Mouse (Mus musculus) heart, postnatal 25 days (tissue): ENCODE results near the gene Olah. TPM values are rescaled to one million over a fixed set of nuclear protein-coding genes. Genes with fewer than 3 reads are reported as not detected.
"Not testable (repeated sequence)": the region's sequence is repeated elsewhere in the genome, so short reads cannot be mapped to it uniquely, and the experiment has no call there.

Experiments
- DNase-seq: peaks from one replicate; pipeline ENCODE4 v3.0.0; 2022; ENCODE audit warnings: low spot score
- intact Hi-C: fragments of 180-260 bp; cut with DNase I; formaldehyde crosslinking; loops from one replicate; pipeline ENCODE4 v1.15.1; 2025
- total RNA-seq, 2 experiments: library from RNA; stranded (reverse); gene quantifications; 2 replicates each; pipeline ENCODE4 v1.2.3; 2021

The Olah gene
- total RNA-seq: not detected

- DNase-seq, intact Hi-C loops: not testable (repeated sequence)
Measured at GRCm38 (mm10) chr2:3397110-3397509, at the start of gene Olah. Olah (minus strand) TSS chr2:3397210.

GRCm38 (mm10) chr2:3445984-3446383 is 49.0 kb upstream of the Olah start:
- no peak for DNase-seq
- intact Hi-C loops: no loop called here

DNA sequence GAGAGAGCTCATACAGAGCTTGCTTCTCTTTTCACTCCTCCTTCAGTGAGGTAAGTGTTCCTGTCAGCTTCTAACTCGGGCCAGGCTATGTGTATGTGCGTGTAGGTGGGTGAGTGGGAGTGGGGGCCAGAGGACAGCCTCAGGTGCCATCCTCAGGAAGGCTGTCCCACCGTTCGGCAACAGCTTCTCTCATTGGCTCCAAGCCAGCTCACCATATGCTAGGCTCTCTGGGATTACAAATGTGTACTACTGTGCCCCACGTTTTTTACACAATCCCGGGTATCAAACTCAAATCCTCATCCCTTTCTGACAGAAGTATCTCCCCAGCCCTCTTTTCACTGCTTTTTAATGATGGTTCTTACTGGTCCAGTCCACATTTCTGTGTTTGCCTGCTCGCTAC is 47.2 kb upstream of the Olah start:
- intact Hi-C loops: no loop called here
- DNase-seq: no peak

GRCm38 (mm10) chr2:3437956-3438355 is 40.9 kb upstream of the Olah start:
- intact Hi-C loops: no loop called here
- no peak for DNase-seq

DNA sequence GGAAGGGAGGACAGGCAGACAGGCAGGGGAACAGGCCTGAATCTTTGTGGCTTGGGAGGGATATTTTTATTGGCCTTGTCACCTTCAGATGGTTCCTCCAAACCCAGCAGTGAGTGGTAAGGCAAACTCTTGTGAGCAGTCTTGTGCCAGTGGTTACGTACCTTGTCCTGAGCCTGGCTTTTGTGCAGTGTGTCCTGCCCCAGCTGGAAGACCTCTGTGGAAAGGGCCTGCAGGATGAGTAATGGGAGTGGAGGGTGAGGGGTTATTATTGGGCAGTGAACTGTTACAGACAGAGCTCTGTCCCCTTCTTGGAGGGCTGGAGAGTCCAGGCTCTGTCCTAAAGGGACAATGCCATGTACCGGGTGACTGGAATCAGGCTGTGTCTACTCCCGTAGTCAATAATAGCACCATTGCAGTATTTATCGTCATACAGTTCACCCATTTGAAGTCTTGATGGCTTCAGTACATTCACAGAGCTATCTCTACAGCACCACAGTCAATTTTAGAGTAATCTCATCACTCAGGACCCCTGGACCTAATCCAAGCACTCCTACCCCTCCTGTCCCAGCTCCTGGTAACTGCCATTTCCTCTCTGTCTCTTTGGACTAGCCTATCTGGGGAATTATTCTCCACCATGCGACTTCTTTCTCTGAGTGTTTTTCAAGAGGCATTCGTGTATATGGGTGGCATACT is 38.5 kb upstream of the Olah start:
- no peak for DNase-seq
- intact Hi-C loops: no loop called here

DNA sequence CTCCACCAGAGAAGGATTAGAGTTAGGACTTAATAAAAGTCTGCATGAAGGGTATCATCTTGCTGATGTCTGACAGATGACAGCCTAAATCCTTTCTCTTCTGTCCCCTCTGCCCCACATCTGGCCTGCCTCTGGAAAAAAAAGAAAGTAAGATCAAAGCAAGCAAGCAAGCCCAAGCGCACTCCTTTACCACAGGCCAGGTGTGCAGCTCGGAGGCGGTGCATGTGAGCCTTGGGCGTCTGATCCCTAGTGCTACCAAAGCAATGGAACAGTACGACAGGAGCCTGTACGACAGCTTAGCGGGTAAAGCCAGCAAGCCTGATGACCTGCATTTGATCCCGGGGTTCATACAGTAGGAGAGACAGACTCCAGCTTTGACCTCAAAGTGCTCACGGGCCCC is 33.9 kb upstream of the Olah start:
- DNase-seq: no peak
- intact Hi-C loops: no loop called here

DNA sequence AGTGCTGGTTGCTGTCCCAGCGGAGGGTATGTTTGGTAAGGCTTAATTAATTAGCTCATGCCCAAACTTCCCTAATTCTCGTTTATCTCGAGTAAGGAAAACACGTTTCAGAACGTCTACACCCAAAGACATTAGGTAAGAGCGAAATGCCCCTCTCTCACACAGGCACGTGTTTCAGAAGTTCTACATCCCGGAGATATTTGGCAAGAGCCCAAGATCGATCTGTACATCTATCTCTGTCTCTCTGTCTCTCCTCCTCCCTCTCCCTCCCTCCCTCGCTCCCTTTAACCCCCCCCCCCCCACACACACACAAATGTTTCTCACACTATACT is 27.5 kb upstream of the Olah start:
- DNase-seq: no peak
- intact Hi-C loops: loop anchor here (5.0 kb wide), 1 partner anchor 48 kb away; no protein-coding TSS in a partner anchor

GRCm38 (mm10) chr2:3423841-3424578 is 27.0 kb upstream of the Olah start, which contains the start of gene Dclre1c:
Dclre1c (plus strand) TSS chr2:3424131.
- peak; percentile 87 for DNase-seq
- intact Hi-C loops: loop anchor here (5.0 kb wide), 1 partner anchor 48 kb away; no protein-coding TSS in a partner anchor

DNA sequence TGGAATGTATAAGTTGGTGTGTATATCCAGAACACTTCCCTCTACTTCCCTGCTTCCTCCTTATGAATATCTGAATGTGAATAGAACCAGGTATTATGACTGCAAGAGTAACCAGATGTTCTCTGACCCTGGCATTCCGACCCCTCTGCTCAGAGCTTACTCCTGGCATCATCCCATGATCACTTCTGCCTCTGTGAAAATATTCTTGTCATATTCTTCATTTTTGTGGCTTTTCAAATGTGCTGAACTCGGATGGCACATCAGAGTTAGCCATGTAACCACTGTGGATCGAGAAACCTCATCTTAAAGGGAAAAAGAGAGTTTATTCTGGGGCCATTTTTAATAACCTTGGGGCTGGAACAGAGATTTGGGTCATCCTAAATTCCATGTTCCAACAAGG is 25.5 kb upstream of the Olah start, which contains the start of gene Meig1:
Meig1 (minus strand) TSS at position 101 of the 400 bp plus-strand sequence.
- intact Hi-C loops: loop anchor here (5.0 kb wide), 1 partner anchor 50 kb away; no protein-coding TSS in a partner anchor
- no peak for DNase-seq

GRCm38 (mm10) chr2:3420157-3420556 is 23.1 kb upstream of the Olah start:
- intact Hi-C loops: loop anchor here (5.0 kb wide), 1 partner anchor 52 kb away; no protein-coding TSS in a partner anchor
- no peak for DNase-seq

GRCm38 (mm10) chr2:3418883-3419431 is 21.9 kb upstream of the Olah start:
- peak; percentile 90 for DNase-seq
- intact Hi-C loops: loop anchor here (5.0 kb wide), 1 partner anchor 87 kb away; the partner anchor contains the start of gene Rpp38

GRCm38 (mm10) chr2:3415676-3416075 is 18.7 kb upstream of the Olah start:
- DNase-seq: no peak
- intact Hi-C loops: loop anchor here (5.0 kb wide), 1 partner anchor 83 kb away; the partner anchor contains the start of gene Rpp38

- intact Hi-C loops: loop anchor here (5.0 kb wide), 1 partner anchor 67 kb away; no protein-coding TSS in a partner anchor
- DNase-seq: no peak
Measured at GRCm38 (mm10) chr2:3414241-3414640, 17.2 kb upstream of the Olah start.

- DNase-seq: no peak
- intact Hi-C loops: no loop called here
Measured at GRCm38 (mm10) chr2:3407756-3408155, 10.7 kb upstream of the Olah start.

GRCm38 (mm10) chr2:3405981-3406380 is 9.0 kb upstream of the Olah start:
- DNase-seq: no peak
- intact Hi-C loops: no loop called here

GRCm38 (mm10) chr2:3391945-3392344 is 5.1 kb downstream of the Olah start:
- intact Hi-C loops: no loop called here
- no peak for DNase-seq

- no peak for DNase-seq
- intact Hi-C loops: no loop called here
Measured at GRCm38 (mm10) chr2:3387105-3387860, 9.7 kb downstream of the Olah start.

DNA sequence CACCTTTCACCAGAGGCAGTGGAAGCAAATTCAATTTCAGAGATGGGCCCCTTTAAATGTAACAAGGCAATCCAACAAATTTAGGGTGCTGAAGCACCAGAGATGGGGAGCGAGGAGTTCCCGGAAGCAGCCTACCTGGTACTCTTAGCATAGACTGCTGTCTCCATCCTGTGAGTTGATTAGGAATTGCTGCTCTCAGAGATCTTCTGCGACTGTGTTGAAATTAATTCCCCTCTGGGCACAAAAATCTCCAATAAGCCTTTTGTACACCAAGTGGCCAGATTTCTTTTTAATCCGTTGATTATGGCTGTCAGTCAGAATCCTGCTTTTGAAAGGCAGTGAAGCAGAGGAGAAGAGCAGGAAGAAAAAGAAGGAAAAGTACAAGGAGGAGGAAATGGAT is 31.9 kb downstream of the Olah start:
- intact Hi-C loops: no loop called here
- DNase-seq: no peak

DNA sequence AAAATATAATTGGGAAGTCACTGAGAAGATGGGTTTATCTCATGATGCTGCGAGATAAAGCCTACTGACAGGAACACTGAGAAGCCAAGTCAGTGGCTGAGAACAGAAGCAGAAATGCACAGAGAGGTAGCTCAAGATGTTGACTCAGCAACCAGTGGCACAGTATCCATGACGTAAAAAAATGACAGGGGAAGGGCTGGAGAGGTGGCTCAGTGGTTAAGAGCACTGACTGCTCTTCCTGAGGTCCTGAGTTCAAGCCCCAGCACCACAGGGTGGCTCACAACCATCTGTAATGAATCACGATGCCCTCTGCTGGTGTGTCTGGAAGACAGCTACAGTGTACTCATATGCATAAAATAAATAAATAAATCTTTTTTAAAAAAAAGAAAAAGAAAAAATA is 35.9 kb downstream of the Olah start:
- intact Hi-C loops: no loop called here
- DNase-seq: no peak

DNA sequence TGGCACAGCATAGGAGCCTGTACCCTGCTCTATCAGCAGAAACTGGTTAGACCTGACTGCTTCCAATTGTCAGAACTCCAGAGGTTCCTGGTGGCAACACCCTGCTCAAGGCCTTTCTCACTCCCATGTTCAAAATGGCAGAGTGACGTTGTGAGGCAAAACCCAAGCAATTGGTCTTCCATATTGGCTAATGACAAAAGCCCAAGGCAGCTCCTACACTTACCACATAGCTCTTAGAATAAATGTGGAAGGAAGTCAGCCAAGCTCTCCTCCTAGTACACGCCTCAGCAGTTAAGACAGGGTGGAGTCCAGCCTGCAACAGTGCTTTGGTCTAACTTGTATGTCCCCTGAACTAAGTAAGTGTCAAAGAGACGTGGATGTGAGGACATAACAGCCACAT is 39.1 kb downstream of the Olah start:
- intact Hi-C loops: no loop called here

More for the DNA sequence above, 39.1 kb downstream of the Olah start:
- no peak for DNase-seq
